Mouse (Mus musculus) neural tube, embryonic 11.5 days (tissue): ENCODE results near the gene Pdlim5. TPM values are rescaled to one million over a fixed set of nuclear protein-coding genes. Genes with fewer than 3 reads are reported as not detected.

Experiments
- ATAC-seq: fragments of 200-750 bp; cut with Nextera tagmentation; 2 replicates; pipeline ENCODE4 v1.8.0; 2017; ENCODE audit warnings: moderate number of reproducible peaks, mild to moderate bottlenecking, moderate TSS enrichment, moderate library complexity; ENCODE audit not compliant: insufficient read depth, low FRiP score, low TSS enrichment
- DNase-seq: peaks from one replicate; pipeline ENCODE4 v3.0.0-alpha.2; 2015; ENCODE audit warnings: low spot score
- H3K27ac ChIP-seq: fragments of 300-500 bp; sonication (generic); 2 replicates; pipeline ENCODE4 v1.5.1; 2014; ENCODE audit warnings: low read depth, mild to moderate bottlenecking, low read length
- H3K27me3 ChIP-seq: fragments of 300-500 bp; sonication (generic); 2 replicates; pipeline ENCODE4 v1.6.1; 2014; ENCODE audit warnings: mild to moderate bottlenecking, low read length, mixed read lengths; ENCODE audit not compliant: control insufficient read depth, insufficient read depth
- H3K36me3 ChIP-seq: fragments of 300-500 bp; sonication (generic); 2 replicates; pipeline ENCODE4 v1.6.1; 2014; ENCODE audit warnings: mild to moderate bottlenecking, low read length, moderate library complexity, mixed read lengths; ENCODE audit not compliant: control insufficient read depth, insufficient read depth
- H3K4me1 ChIP-seq: fragments of 300-500 bp; sonication (generic); 2 replicates; pipeline ENCODE4 v1.6.1; 2014; ENCODE audit warnings: low read length, mixed read lengths; ENCODE audit not compliant: control insufficient read depth, insufficient read depth
- H3K4me2 ChIP-seq: fragments of 300-500 bp; sonication (generic); 2 replicates; pipeline ENCODE4 v1.6.1; 2014; ENCODE audit warnings: low read depth, mild to moderate bottlenecking, moderate library complexity
- H3K4me3 ChIP-seq: fragments of 300-500 bp; sonication (generic); 2 replicates; pipeline ENCODE4 v1.5.1; 2014; ENCODE audit warnings: low read depth, low read length
- H3K9ac ChIP-seq: fragments of 300-500 bp; sonication (generic); 2 replicates; pipeline ENCODE4 v1.6.1; 2014; ENCODE audit warnings: mild to moderate bottlenecking, low read length
- H3K9me3 ChIP-seq: fragments of 300-500 bp; sonication (generic); 2 replicates; pipeline ENCODE4 v1.6.1; 2016; ENCODE audit warnings: low read length; ENCODE audit not compliant: control insufficient read depth
- WGBS: fragments of 180-500 bp; shearing (Covaris S2); extraction: QIAGEN DNeasy Blood & Tissue Kit; methylation state at CpG from one replicate; pipeline ENCODE4 v1.1.7; 2014; 5-methylcytosine and 5-hydroxymethylcytosine counted together
- polyA plus RNA-seq: library from polyadenylated mRNA; unstranded; fragments of >200 nt; fragmentation: Nextera tagmentation; extraction: Ambion mirVana; gene quantifications from 2 replicates; pipeline ENCODE4 v1.2.1, GENCODE M21; 2014

The Pdlim5 gene
- polyA plus RNA-seq, 1 experiment from 2014 or later: 20.8 TPM

- Histone ChIP-seq H3K27me3 (no peaks in the 10 kb centered on the region), H3K4me2 (no peak overlapping the region), H3K36me3 (no peaks in the 10 kb centered on the region), H3K9ac (no peak overlapping the region), H3K4me1 (no peaks in the 10 kb centered on the region), H3K9me3 (no peaks in the 10 kb centered on the region), H3K4me3 (no peak overlapping the region), H3K27ac (no peak overlapping the region)
- ATAC-seq (peak; percentile 93), DNase-seq (peak; percentile 70)
- 21% methylated on average over 2 of the region's 2 CpGs for WGBS
These were observed 77.3 kb downstream of the Pdlim5 start for GRCm38 (mm10) chr3:142318147-142318546.

DNA sequence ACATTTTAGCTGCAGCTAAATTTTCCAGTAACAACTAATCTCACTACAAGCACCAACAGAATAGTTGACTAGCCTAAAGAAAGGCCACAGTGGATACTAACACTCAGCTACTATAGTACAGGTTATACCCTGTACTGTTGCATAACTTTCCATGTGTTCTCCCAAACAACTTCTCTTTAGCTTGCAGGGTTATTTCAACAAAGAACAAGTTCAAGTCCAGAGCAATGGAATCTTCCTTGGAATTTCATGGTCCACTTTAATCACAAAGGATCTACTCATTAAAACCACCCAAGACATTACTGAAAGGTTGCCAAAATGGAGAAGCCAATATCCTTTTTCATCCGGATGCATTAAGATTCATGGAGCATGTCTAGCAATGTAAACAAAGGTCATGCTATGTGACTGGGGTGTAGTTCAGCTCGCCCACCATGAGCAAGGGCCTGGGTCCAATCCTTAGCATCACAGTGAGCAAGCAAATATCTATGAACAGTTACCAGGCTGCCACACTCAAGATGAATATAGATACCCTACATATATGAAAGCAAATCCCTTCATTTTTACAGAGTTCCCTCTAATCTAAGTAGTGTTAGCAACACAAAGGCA, 79.3 kb downstream of the Pdlim5 start:
- no peaks in the 10 kb centered on the region for H3K9me3 ChIP-seq

GRCm38 (mm10) chr3:142311075-142311474, 84.4 kb downstream of the Pdlim5 start:
- Histone ChIP-seq H3K36me3 (no peaks in the 10 kb centered on the region), H3K9me3 (no peaks in the 10 kb centered on the region), H3K4me3 (no peak overlapping the region), H3K4me2 (no peak overlapping the region), H3K27me3 (no peaks in the 10 kb centered on the region), H3K27ac (no peak overlapping the region), H3K4me1 (no peaks in the 10 kb centered on the region), H3K9ac (no peak overlapping the region)
- WGBS: 64% methylated on average over 2 of the region's 2 CpGs
- ATAC-seq (0 out of 2 replicates have a peak, but pooled peaks have one; percentile 33), DNase-seq (no peak)

More for the DNA sequence above, 79.3 kb downstream of the Pdlim5 start:
- DNase-seq (no peak), ATAC-seq (no peak)
- no peak overlapping the region for H3K9ac ChIP-seq
- H3K4me3 ChIP-seq: no peak overlapping the region
- H3K27me3 ChIP-seq: no peaks in the 10 kb centered on the region
- no peaks in the 10 kb centered on the region for H3K36me3 ChIP-seq
- H3K4me1 ChIP-seq: no peaks in the 10 kb centered on the region
- WGBS: 60% methylated on average over 2 of the region's 2 CpGs
- H3K27ac ChIP-seq: no peak overlapping the region
- no peak overlapping the region for H3K4me2 ChIP-seq

DNA sequence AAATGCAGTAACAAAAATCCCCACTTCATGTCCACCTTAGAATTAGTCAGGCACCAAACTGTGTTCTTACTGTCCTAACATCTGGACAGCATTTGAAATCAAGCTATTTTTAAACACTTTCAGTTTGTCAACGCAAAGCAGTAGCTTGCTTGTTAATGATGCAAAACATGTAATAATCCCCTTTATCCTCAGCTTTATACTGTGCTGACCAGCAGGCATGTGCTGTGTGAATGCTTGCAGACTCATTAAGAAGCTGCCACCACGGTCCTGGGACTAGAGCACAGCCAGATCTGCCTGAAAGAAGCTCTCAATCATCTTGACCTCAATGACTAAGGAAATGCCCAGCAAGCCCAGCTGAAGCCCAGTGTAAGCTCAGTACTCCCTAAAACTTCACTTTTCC, 85.0 kb downstream of the Pdlim5 start:
- H3K4me3 ChIP-seq: no peak overlapping the region
- no peak overlapping the region for H3K9ac ChIP-seq
- ATAC-seq: peak; percentile 81
- H3K27me3 ChIP-seq: no peaks in the 10 kb centered on the region
- no peaks in the 10 kb centered on the region for H3K36me3 ChIP-seq
- H3K27ac ChIP-seq: no peak overlapping the region
- 28% methylated on average over 2 of the region's 2 CpGs for WGBS
- no peaks in the 10 kb centered on the region for H3K9me3 ChIP-seq
- peak; percentile 16 for DNase-seq
- H3K4me1 ChIP-seq: no peaks in the 10 kb centered on the region
- no peak overlapping the region for H3K4me2 ChIP-seq

DNA sequence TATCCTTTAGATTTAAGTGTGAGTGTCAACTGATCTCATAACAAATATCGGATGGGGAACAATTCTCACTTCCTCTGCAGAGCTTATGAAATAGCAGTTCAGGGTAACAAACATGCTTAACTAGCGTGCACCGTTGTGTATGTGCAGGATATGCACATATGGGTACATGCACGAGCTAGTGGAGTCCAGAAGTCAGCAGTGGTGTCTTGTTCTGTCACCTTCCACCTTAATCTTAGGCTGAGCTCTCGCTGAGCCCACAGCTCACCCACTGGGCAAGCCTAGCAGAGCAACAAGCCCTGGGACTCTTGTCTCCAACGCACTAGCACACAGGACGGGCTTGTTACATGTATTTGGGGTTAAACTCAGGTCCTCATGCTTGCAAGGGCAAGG, 100.2 kb downstream of the Pdlim5 start:
- WGBS: 82% methylated on average over 7 of the region's 7 CpGs
- Histone ChIP-seq H3K27me3 (no peaks in the 10 kb centered on the region), H3K27ac (no peak overlapping the region), H3K4me3 (no peak overlapping the region), H3K36me3 (no peaks in the 10 kb centered on the region), H3K9me3 (no peaks in the 10 kb centered on the region), H3K4me1 (no peaks in the 10 kb centered on the region), H3K4me2 (no peak overlapping the region), H3K9ac (no peak overlapping the region)
- ATAC-seq (peak; percentile 25; the same call in 1 of the 2 replicates), DNase-seq (no peak)

- Histone ChIP-seq H3K4me1 (no peaks in the 10 kb centered on the region), H3K9me3 (no peaks in the 10 kb centered on the region), H3K4me2 (no peak overlapping the region), H3K9ac (no peak overlapping the region), H3K27me3 (no peaks in the 10 kb centered on the region), H3K4me3 (no peak overlapping the region), H3K36me3 (no peaks in the 10 kb centered on the region), H3K27ac (no peak overlapping the region)
- 36% methylated on average over 7 of the region's 7 CpGs for WGBS
- ATAC-seq: peak; percentile 84
- peak; percentile 48 for DNase-seq
These were observed 100.7 kb downstream of the Pdlim5 start for GRCm38 (mm10) chr3:142294616-142295286.

GRCm38 (mm10) chr3:142293561-142293960, 101.9 kb downstream of the Pdlim5 start:
- Histone ChIP-seq H3K4me1 (no peaks in the 10 kb centered on the region), H3K27ac (no peak overlapping the region), H3K36me3 (no peaks in the 10 kb centered on the region), H3K4me3 (no peak overlapping the region), H3K9ac (no peak overlapping the region), H3K27me3 (no peaks in the 10 kb centered on the region), H3K4me2 (no peak overlapping the region), H3K9me3 (no peaks in the 10 kb centered on the region)
- DNase-seq (no peak), ATAC-seq (no peak)
- WGBS: 87% methylated on average over 7 of the region's 7 CpGs

GRCm38 (mm10) chr3:142282706-142283105, 112.8 kb downstream of the Pdlim5 start:
- DNase-seq: peak; percentile 62
- Histone ChIP-seq H3K27me3 (no peaks in the 10 kb centered on the region), H3K4me3 (no peak overlapping the region), H3K27ac (no peak overlapping the region), H3K9me3 (no peaks in the 10 kb centered on the region), H3K36me3 (no peaks in the 10 kb centered on the region), H3K4me1 (no peaks in the 10 kb centered on the region), H3K4me2 (no peak overlapping the region), H3K9ac (no peak overlapping the region)
- WGBS: 55% methylated on average over 9 of the region's 9 CpGs
- peak; percentile 73 for ATAC-seq

DNA sequence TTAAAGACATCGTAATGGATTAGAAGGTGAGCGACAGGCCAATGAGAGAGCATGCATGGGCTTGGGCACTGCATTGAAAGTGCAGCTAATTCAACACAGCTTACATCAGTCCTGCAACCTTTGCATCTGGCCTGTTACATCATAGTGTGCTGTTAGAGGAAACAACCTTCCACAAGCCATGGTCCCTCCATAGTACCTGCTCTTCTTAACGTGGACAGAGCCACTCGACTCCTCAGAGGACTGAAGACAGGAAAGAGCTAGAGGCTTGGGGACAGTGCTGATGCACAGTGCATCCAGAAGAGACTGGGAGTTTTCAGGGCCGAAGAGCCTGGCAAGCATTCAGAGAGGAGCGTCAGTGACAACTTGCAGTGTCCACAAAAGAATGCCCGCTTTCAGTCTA, 113.8 kb downstream of the Pdlim5 start:
- DNase-seq (no peak), ATAC-seq (no peak)
- H3K4me1 ChIP-seq: no peaks in the 10 kb centered on the region
- H3K27me3 ChIP-seq: no peaks in the 10 kb centered on the region
- H3K4me3 ChIP-seq: no peak overlapping the region
- H3K4me2 ChIP-seq: no peak overlapping the region
- WGBS: 85% methylated on average over 7 of the region's 7 CpGs
- H3K27ac ChIP-seq: no peak overlapping the region
- H3K36me3 ChIP-seq: no peaks in the 10 kb centered on the region
- H3K9ac ChIP-seq: no peak overlapping the region
- H3K9me3 ChIP-seq: no peaks in the 10 kb centered on the region
